Comparison of ENCODE assay signal across 19 mouse cellular contexts in the genomic region with DNA sequence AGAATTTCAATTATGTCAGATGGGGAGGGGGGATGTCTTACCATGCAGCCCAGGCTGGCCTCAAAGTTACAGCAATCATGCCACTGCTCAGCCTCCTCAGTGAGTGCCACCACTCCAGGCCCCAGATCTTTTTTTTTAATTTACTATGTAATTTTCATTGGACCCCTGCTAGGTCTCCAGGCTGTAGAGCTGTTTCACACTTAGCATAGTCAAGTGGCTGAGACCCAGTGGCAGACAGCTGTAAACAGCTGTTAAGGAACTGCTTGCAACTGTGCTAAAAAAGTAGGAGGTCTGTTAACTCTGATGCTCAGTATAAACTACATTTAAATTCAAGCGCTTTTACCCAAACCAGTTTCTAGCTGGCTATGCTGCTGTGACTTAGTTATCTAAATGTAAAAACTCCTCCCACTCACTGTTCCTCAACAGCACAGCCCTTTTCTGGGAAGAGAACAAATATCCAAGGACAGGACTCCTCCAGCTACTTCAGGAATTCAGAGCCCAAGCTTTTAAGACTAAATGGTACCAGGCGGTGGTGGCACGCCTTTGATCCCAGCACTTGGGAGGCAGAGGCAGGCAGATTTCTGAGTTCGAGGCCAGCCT. TPM values are rescaled to one million over a fixed set of nuclear protein-coding genes. Genes with fewer than 3 reads are reported as not detected.
DNase-seq lines count a peak whose midpoint lies in the region; ATAC-seq lines count a peak whose summit lies in the region.
"Had no signal": no experiment of that assay in that cellular context is flagged by ENCODE, and none has a peak within 500 bp of the region (broad histone marks: within the 10 kb centered on the region; RNA-seq: fewer than 3 reads in every experiment).

No protein-coding gene starts in this region.

- H3K27ac ChIP-seq in hindbrain, embryonic 15.5 days (replicated peaks), result no peak overlapping the region
- H3K27ac ChIP-seq in hindbrain, embryonic 13.5 days, result no peak overlapping the region
- no peak overlapping the region for H3K27ac ChIP-seq in lung, embryonic 16.5 days (ENCODE audit: low read length)
- H3K27ac ChIP-seq in intestine, embryonic 15.5 days, result no peak overlapping the region
- H3K27ac ChIP-seq: embryonic facial prominence, embryonic 13.5 days; hindbrain, embryonic 10.5 days; liver, embryonic 12.5 days; neural tube, embryonic 12.5 days had no signal

- peaks cover 10% of the 10 kb centered on the region; the same call in 1 of the 2 replicates for H3K4me1 ChIP-seq in hindbrain, embryonic 15.5 days (replicated peaks)
- H3K4me1 ChIP-seq in hindbrain, embryonic 13.5 days (replicated peaks), result peaks cover 17% of the 10 kb centered on the region
- H3K4me1 ChIP-seq in lung, embryonic 16.5 days (replicated peaks; ENCODE audit: control insufficient read depth, insufficient read depth, low read length), result 0 out of 2 replicates have a peak, but pooled peaks cover 6% of the 10 kb centered on the region
- H3K4me1 ChIP-seq in intestine, embryonic 15.5 days (replicated peaks), result 0 out of 2 replicates have a peak, but pooled peaks cover 2% of the 10 kb centered on the region
- H3K4me1 ChIP-seq: neural tube, embryonic 12.5 days had no signal

- 96% methylated on average over 4 of the region's 4 CpGs for WGBS in hindbrain, embryonic 15.5 days
- 93% methylated on average over 4 of the region's 4 CpGs for WGBS in hindbrain, embryonic 13.5 days
- WGBS in lung, embryonic 16.5 days, result 80% methylated on average over 4 of the region's 4 CpGs
- WGBS in intestine, embryonic 15.5 days, result 80% methylated on average over 4 of the region's 4 CpGs

- H3K9ac ChIP-seq in hindbrain, embryonic 15.5 days, result no peak overlapping the region
- H3K9ac ChIP-seq in hindbrain, embryonic 13.5 days, result no peak overlapping the region
- no peak overlapping the region for H3K9ac ChIP-seq in lung, embryonic 16.5 days (ENCODE audit: low read length)
- H3K9ac ChIP-seq in intestine, embryonic 15.5 days, result no peak overlapping the region
- H3K9ac ChIP-seq: embryonic facial prominence, embryonic 13.5 days; liver, embryonic 12.5 days; neural tube, embryonic 12.5 days had no signal

- no peak overlapping the region for H3K4me3 ChIP-seq in hindbrain, embryonic 15.5 days
- H3K4me3 ChIP-seq in hindbrain, embryonic 13.5 days, result no peak overlapping the region
- H3K4me3 ChIP-seq in lung, embryonic 16.5 days (ENCODE audit: low read length), result no peak overlapping the region
- no peak overlapping the region for H3K4me3 ChIP-seq in intestine, embryonic 15.5 days (replicated peaks)
- H3K4me3 ChIP-seq: embryonic facial prominence, embryonic 13.5 days; hindbrain, embryonic 10.5 days; liver, embryonic 12.5 days; neural tube, embryonic 12.5 days had no signal

- H3K27me3 ChIP-seq in hindbrain, embryonic 15.5 days, result no peaks in the 10 kb centered on the region
- H3K27me3 ChIP-seq in hindbrain, embryonic 13.5 days, result no peaks in the 10 kb centered on the region
- H3K27me3 ChIP-seq in lung, embryonic 16.5 days (ENCODE audit: control insufficient read depth, insufficient read depth, low read depth, low read length), result no peaks in the 10 kb centered on the region
- H3K27me3 ChIP-seq in intestine, embryonic 15.5 days (replicated peaks), result no peaks in the 10 kb centered on the region
- H3K27me3 ChIP-seq: embryonic facial prominence, embryonic 13.5 days; liver, embryonic 12.5 days; neural tube, embryonic 12.5 days had no signal

- peak; percentile 20; the same call in 1 of the 2 replicates for ATAC-seq in hindbrain, embryonic 15.5 days (ENCODE audit: low FRiP score, low read depth)
- ATAC-seq in hindbrain, embryonic 13.5 days (ENCODE audit: low FRiP score), result no peak
- peak; percentile 87 for ATAC-seq in lung, embryonic 16.5 days (ENCODE audit: low read depth)
- ATAC-seq in intestine, embryonic 15.5 days, result peak; percentile 68
- ATAC-seq: forebrain, embryonic 14.5 days; liver, embryonic 12.5 days had no signal

- H3K36me3 ChIP-seq in hindbrain, embryonic 15.5 days, result no peaks in the 10 kb centered on the region
- peaks cover 8% of the 10 kb centered on the region; the same call in 1 of the 2 replicates for H3K36me3 ChIP-seq in hindbrain, embryonic 13.5 days
- peaks cover 5% of the 10 kb centered on the region; the same call in 1 of the 2 replicates for H3K36me3 ChIP-seq in lung, embryonic 16.5 days (ENCODE audit: control insufficient read depth, insufficient read depth, low read length)
- H3K36me3 ChIP-seq in intestine, embryonic 15.5 days, result no peaks in the 10 kb centered on the region; the same call in 1 of the 2 replicates

- H3K9me3 ChIP-seq in hindbrain, embryonic 15.5 days, result no peaks in the 10 kb centered on the region
- no peaks in the 10 kb centered on the region for H3K9me3 ChIP-seq in hindbrain, embryonic 13.5 days
- H3K9me3 ChIP-seq in lung, embryonic 16.5 days (ENCODE audit: control insufficient read depth, low read length), result no peaks in the 10 kb centered on the region
- H3K9me3 ChIP-seq in intestine, embryonic 15.5 days, result no peaks in the 10 kb centered on the region
- H3K9me3 ChIP-seq: embryonic facial prominence, embryonic 13.5 days; liver, embryonic 12.5 days had no signal

- no peak for DNase-seq in lung, adult 18-20 months
- DNase-seq in R1 (ENCODE audit: low read depth, low spot score), result peak; percentile 82
- no peak for DNase-seq in gastrocnemius, adult 18-20 months (ENCODE audit: low spot score)
- DNase-seq: adrenal gland, postnatal 25 days; cerebellum, postnatal 36 days; gastrocnemius, postnatal 10 days; spleen, adult 18-20 months; thymus, adult 18-20 months had no signal

- H3K4me2 ChIP-seq in hindbrain, embryonic 15.5 days, result no peak overlapping the region
- no peak overlapping the region for H3K4me2 ChIP-seq in hindbrain, embryonic 13.5 days
- H3K4me2 ChIP-seq in lung, embryonic 16.5 days (ENCODE audit: low read depth, low read length), result no peak overlapping the region
- H3K4me2 ChIP-seq in intestine, embryonic 15.5 days (replicated peaks), result no peak overlapping the region
- H3K4me2 ChIP-seq: embryonic facial prominence, embryonic 13.5 days; liver, embryonic 12.5 days; neural tube, embryonic 12.5 days had no signal

RNA-seq across cellular contexts. Expression of a gene that starts 9.8 kb away (rescaled TPM):
- polyA plus RNA-seq in hindbrain, embryonic 15.5 days (2015; fragmentation: Nextera tagmentation; extraction: Ambion mirVana), result 23.1 and 24.8 TPM in 2 replicates
- 32.6 and 32.7 TPM in 2 replicates for polyA plus RNA-seq in hindbrain, embryonic 13.5 days (2015; fragmentation: Nextera tagmentation; extraction: Ambion mirVana)
- polyA plus RNA-seq in lung, embryonic 16.5 days (2015; fragmentation: Nextera tagmentation; extraction: Ambion mirVana), result 16.2 and 16.5 TPM in 2 replicates
- polyA plus RNA-seq in intestine, embryonic 15.5 days (2015; fragmentation: Nextera tagmentation; extraction: Ambion mirVana), result 14.9 and 16.8 TPM in 2 replicates
- total RNA-seq in gastrocnemius, adult 18-20 months (2021), result 1 to 10 TPM; 7.3 to 8.7 TPM

RNA-seq across cellular contexts. Expression of a gene that starts 20.6 kb away (rescaled TPM):
- not detected in 2 replicates for polyA plus RNA-seq in hindbrain, embryonic 15.5 days (2015; fragmentation: Nextera tagmentation; extraction: Ambion mirVana)
- 0.50 TPM in 1 of 2 replicates, not detected in the other for polyA plus RNA-seq in hindbrain, embryonic 13.5 days (2015; fragmentation: Nextera tagmentation; extraction: Ambion mirVana)
- not detected in 2 replicates for polyA plus RNA-seq in lung, embryonic 16.5 days (2015; fragmentation: Nextera tagmentation; extraction: Ambion mirVana)
- polyA plus RNA-seq in intestine, embryonic 15.5 days (2015; fragmentation: Nextera tagmentation; extraction: Ambion mirVana), result not detected in 2 replicates
- total RNA-seq in gastrocnemius, adult 18-20 months (2021), result not detected
- total RNA-seq: adrenal gland, postnatal 25 days; gastrocnemius, postnatal 10 days; layer of hippocampus, adult 18-20 months; left cerebral cortex, postnatal 10 days had no signal
- polyA plus RNA-seq: liver, embryonic 12.5 days; neural tube, embryonic 12.5 days had no signal
